Mouse (Mus musculus) spleen, postnatal 14 days (tissue): ENCODE measurements around the gene Usp5.
"Not testable (repeated sequence)": the region's sequence is repeated elsewhere in the genome, so short reads cannot be mapped to it uniquely, and the experiment has no call there.

ENCODE experiments used
- DNase-seq, 2 experiments: peaks; one replicate each; pipeline ENCODE4 v3.0.0; 2021 to 2022; ENCODE audit warnings: low spot score in 2 of 2

Usp5 gene

DNA sequence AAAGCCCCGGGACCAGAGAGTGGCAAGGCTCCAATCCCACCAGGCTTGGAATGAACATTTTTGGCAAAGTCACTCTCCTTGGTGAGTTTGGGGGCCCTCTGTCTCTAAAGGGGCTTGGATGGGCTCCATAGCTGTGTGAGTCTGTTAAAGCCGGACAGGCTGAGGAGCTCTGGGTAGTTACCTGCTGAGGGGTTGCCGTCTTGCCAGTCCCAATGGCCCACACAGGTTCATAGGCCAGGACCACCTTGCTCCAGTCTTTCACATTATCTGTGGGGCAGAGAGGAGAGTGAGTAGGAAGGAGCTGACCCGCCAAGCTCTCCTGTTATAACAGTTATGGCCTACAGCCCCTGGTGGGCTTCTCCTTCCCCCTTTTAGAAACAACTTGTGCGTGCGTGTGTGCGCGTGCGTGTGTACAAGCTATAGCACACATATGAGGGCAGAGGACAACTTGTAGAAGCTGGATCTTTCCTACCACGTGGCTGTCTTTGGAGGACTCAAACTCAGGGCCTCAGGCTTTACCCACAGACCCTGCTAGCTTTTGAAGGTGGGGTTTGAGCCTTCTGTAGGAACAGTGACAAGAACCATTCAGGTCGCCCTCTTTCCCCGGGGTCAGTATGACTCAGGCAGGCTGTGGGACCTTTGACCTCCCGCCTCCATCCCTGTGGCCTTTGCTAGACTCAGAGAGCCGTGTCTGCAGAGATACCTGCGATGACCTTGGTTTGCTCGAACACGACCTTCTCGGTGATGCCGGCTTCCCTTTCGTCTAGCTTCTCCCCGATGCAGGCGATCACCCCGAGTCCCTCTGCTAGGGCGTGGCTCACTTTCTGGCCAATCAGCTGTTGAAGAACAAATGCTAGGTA lies 17.4 kb downstream of the Usp5 start:
- no peak for DNase-seq

DNA sequence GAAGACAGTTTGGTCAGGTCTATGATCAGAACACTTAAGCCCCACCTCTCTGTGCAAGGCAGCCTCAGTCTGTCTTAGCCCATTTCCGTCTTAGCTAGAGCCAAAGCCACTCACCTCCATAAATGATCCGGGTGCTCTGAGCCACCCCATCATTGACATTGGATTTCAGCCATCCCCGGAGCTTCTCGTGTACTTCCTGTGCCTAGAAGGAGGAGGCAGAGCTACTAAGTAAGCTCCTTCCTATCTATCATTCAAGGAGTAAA lies 17.9 kb downstream of the Usp5 start:
- DNase-seq: no peak

DNA sequence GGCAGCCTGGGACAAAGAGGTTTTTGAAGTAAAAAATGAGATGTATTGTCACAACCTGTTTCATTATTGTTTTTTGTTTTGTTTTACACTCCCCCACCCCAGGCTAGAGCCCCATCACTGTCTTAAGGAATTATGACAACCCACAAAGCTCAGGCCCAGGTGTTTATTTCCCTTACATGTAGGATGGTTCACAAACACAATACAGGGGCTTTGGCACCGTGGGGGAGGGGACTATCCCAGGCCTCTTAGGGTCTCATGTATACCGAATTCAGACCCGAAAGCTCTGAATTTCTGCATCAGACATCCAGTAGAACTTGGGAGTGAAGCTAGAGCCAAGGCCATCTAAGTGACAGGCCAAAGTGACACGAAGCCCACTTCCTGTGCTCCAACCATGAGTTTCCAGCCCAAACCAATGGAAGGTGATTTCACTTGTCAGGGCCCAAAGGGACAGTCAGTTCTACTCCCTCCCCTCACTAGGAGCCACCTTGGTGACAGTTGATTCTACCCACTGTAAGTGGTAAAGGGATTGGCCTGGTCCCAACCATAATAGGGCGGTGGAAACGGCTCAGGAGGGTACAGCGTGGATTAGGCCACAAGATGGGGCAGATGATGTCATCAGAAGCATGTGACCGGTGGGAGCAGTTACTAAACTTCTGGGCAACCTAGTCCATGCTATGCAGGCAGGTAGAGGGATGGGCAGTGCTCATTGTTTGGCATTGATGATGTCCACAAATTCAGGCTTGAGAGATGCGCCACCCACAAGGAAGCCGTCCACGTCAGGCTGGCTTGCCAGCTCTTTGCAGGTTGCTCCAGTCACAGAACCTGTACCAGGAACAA lies 18.5 kb downstream of the Usp5 start:
- DNase-seq: not testable (repeated sequence)

DNA sequence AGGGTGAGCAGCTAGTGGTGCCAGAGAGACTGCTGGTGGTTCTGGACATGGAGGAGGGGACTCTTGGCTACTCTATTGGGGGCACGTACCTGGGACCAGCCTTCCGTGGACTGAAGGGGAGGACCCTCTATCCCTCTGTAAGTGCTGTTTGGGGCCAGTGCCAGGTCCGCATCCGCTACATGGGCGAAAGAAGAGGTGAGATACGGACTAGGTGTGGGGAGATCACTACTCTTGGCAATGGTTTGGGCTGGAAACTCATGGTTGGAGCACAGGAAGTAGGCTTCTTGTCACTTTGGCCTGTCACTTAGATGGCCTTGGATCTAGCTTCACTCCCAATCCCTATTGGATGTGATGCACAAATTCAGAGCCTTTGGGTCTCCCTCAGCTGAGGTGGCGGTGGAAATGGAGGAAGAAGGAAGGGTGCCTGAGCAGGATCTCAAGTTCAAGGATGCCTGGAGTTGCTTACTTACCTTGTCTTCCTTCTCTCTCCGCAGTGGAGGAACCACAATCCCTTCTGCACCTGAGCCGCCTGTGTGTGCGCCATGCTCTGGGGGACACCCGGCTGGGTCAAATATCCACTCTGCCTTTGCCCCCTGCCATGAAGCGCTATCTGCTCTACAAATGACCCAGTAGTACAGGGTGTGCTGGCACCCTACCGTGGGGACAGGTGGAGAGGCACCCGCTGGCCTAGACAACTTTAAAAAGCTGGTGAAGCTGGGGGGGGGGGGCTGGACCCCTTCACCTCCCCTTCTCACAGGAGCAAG lies 19.3 kb downstream of the Usp5 start:
- DNase-seq: no peak

DNA sequence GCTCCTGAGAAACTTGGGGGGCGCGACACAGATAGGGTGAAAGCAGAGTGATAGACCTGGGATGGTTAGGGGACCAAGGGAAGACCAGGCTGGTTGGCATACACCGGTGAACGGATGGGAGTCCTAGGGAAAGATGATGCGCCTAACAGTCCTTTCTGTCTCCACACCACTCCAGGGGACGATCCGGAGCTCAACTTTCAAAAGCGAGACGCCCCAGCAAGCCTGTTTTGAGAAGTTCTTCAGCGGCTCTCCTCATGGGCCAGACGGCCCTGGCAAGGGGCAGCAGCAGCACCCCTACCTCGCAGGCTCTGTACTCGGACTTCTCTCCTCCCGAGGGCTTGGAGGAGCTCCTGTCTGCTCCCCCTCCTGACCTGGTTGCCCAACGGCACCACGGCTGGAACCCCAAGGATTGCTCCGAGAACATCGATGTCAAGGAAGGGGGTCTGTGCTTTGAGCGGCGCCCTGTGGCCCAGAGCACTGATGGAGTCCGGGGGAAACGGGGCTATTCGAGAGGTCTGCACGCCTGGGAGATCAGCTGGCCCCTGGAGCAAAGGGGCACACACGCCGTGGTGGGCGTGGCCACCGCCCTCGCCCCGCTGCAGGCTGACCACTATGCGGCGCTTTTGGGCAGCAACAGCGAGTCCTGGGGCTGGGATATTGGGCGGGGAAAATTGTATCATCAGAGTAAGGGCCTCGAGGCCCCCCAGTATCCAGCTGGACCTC lies 20.1 kb downstream of the Usp5 start:
- DNase-seq: peak; percentile 70 to 76

DNA sequence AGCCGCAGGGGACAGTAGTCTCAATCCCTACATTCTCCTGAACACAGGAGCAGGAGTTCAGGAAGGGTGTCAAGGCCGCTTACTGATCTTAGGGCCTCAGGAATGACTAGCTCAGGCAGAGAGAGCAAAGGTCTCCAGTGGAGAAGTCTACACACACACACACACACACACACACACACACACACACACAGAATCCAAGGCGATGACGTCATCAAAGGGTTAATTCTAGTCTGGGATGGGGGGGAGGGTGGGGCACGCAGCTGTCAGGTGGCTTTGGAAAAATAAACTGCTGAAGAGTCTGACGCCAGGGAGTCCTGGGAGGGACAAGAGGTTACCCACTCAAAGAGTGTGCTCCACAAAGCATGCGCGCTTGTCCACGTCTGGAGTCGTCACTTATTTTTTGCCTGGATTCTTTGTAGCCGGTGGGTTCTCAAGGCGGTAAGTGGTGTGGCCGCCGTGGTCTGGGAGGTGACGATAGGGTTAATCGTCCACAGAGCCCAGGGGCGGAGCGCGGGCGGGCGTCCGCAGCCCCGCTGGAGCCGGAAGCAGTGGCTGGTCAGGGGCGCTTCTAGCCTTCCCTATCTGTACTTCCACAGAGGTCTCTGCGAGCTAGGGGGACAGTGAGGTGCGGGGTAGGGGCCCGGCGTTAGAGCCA lies 20.8 kb downstream of the Usp5 start, which contains the start of gene Spsb2:
Spsb2 (plus strand) TSS at position 304 of the 655 bp plus-strand sequence.
- peak; percentile 41 to 58 for DNase-seq

DNA sequence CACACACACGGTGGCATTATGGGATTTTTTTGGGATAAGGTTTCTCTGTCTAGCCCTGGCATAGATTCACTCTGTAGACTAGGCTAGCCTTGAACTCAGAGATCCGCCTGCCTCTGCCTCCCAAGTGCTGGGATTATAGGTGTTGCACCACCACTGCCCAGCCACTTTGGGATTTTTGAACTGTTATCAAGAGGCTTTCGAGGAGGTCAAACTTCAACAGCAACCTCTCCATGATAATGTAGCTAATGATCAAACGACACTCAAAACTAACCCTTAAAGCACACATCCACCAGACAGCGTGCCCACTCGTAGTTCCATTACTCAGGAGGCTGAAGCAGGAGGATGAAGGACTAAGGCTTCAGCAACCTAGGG lies 21.3 kb downstream of the Usp5 start:
- no peak for DNase-seq

DNA sequence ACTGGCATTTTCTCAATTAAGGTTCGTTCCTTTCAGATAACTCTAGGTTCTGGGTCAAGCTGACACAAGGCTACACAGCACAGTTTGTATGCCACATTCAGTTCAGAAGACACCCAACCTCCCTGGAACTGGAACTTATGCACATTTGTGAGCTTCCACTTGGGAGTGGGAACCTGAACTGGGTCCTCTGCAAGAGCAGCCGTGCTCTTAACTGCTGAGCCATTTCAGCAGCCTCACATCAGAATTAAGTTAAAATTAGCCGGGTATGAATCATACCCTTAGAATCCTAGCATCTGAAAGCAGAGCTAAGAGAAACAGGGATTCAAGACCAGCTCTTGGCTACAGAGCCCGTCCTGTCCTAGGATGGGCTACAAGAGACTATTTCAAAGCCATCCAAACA lies 21.9 kb downstream of the Usp5 start:
- no peak for DNase-seq

DNA sequence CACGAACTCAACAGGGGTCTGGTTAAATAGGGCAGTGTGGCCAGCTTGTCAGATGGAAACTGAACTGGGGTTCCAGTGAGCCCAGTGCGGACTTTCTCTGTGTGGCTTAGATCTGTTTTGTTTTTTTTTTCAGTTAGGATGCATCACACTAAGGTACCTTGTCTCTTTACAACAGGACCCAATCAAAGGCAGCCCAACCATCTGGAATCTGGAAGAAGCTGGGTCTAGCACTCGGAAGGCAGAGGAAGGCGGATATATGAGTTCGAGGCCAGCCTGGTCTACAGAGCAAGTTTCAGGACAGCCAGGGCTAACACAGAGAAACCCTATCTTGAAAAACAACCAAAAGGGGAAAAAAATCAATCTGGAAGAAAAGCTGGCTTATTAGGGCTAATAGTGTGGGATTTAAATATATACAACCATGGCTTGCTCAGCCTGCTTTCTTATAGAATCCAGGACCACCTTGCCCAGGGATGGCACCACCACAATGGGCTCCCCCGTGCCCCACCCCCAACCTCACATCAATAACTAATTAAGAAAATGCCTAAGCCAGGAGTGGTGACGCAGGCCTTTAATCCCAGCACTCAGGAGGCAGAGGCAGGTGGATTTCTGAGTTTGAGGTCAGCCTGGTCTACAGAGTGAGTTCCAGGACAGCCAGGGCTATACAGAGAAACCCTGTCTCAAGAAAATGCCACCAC lies 22.7 kb downstream of the Usp5 start:
- DNase-seq: no peak

DNA sequence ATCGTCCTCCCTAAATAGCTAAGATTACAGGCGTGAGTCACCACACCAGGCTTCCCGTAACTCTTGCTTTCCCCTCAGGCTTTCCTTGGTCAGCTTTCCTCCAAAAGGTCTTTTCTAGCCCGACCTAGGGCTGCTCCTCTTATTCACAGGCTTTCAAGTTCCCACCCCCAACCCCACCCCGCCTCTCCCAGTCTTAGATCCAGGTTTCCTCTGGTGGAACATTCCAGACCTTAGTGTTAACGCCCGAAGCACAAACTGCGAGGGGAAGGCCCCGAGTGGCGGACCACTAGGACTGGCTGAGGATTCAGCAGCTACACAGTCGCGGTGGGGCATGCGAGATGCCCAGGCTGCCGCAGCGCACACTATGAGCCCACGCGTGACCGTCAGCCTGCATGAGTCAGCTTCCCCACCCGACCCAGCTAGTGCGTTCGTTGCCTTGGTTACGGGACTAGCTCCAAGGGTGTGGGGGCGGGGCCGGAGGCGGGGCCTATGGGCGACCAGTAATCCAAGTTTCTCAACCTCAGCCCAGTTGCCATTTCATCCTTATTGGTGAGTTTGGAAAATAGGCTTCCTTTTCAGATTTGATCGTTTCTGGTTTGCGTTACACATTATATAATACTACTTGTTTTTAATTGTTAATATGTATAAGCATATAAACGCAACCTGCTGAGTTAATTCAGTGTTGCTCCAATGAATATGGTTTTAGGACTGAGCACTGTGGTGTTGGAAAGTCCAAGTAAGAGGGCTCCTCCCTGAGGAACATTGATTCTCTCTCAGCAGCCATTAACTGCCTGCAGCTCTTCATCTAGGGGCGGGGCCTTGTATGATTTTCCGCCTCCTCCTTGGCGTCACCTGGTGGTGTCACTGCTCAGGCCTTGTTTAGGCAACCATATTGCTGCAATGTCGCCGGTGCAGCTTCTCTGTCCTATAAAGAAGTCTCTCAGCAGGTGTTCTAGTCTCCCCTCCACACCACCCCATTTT lies 23.7 kb downstream of the Usp5 start:
- peak; percentile 54 to 71 for DNase-seq

DNA sequence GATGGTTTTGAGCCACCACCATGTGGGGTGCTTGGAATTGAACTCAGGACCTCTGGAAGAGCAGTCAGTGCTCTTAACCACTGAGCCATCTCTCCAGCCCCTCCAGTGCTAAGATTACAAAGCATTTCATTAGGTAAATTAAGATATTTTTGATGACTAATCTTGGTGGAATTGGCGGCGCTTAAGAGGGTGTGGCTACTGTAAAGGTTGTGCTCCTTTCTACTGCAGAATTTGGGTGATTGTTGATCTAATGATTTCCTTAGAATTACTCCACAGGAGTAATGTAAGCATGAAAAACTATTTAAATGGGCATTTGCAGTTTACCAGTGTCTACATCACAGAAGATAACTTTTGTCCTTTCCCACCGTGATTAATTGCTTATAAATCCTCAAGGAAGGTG lies 24.9 kb downstream of the Usp5 start:
- DNase-seq: no peak

DNA sequence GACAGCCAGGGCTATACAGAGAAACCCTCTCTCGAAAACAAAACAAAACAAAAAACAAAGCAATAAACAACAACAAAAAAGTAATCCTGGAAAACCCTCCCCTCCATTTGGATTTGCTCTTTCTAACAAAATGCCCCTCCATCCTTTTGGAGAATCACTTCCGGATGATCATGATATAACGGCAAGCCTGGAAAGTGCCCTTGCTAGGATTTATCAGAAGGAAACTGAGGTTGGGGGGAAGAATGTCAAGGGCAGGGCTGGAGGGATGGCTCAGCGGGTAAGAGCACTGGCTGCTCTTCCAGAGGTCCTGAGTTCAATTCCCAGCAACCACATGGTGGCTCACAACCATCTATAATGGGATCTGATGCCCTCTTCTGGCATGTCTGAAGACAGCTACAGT lies 25.6 kb downstream of the Usp5 start:
- DNase-seq: not testable (repeated sequence)

DNA sequence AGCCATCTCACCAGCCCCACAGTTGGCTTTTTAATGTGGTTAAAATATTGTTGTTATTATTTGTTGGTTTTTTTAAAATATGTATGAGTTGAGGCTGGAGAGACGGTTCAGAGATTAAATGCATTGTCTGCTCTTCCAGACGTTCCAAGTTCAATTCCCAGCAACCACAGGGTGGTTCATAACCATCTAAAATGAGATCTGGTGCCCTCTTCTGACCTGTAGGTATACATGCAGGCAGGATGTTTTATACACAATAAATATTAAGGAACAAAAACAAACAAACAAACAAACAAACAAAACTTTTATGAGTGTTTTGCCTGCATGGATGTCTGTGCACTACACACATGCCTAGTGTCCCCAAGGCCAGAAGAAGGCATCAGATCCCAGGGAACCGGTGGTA lies 26.2 kb downstream of the Usp5 start:
- DNase-seq: no peak

DNA sequence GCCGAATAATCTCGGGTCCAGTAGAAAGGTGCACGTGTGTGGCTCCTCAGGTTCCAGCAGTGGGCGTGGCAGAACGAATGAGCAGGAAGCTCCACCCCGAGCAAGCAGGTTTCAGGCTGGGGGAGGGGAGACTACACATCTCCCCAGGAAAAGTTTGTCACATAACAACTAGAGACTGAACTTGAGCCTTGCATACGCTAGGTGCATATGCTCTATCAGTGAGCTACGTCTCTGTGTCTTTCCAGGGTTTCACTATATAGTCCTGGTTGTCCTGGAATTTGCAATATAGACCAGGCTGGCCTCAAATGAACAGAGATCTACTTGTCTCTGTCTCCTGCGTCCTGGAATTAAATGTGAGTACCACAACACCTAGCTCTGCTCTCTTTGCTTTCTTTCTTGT lies 26.9 kb downstream of the Usp5 start:
- DNase-seq: not testable (repeated sequence)

DNA sequence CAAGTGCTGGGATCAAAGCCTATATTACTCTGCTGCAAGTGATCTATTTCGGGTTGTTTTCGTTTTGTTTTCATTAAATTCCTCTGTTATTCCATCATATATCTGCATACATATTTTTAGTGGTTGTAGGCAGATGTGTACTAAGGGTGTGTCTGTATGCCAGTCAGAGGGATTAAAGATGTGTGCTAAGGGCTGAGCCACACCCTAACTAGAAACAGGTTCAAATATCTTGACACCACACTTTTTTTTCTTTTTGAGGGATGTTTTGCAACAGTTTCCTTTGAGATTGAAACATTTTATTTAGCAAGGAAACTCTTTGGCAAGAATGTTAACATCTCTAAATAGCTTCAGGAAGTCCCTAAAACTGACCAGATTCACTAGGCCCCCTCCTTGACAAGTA lies 33.1 kb downstream of the Usp5 start:
- DNase-seq: no peak

DNA sequence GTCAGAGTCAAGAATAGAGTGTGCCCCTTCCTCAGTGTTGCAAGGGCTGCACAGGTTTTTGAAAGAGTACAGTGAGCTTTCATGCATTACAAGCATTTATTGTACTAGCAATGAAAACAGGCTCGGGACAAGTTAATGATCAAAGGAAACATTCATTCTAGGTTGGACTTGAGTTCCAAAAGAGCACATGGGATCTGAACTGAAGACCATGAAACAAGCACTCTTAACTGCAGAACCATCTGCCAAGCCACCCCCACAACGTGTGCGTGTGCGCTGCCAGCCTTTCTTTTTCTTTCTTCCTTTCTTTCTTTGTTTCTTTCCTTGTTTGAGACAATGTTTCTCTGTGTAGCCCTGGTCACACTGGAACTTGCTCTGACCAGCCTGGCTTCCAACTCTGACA lies 33.5 kb downstream of the Usp5 start:
- no peak for DNase-seq

DNA sequence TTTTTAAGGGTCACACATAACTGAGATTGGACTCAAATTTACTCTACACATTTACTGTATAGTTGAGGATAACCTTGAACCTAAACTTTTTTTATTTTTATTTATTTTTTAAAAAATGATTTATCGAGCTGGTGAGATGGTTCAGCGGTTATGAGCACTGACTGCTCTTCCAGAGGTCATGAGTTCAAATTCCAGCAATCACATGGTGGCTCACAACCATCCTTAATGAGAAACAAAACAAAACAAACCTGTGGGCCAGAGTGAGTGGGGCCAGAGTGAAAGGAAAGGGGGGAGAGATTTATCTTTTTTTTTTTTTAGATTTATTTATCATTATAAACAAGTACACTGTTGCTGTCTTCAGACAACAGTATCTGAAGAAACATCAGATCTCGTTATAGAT lies 37.4 kb downstream of the Usp5 start:
- DNase-seq: no peak

DNA sequence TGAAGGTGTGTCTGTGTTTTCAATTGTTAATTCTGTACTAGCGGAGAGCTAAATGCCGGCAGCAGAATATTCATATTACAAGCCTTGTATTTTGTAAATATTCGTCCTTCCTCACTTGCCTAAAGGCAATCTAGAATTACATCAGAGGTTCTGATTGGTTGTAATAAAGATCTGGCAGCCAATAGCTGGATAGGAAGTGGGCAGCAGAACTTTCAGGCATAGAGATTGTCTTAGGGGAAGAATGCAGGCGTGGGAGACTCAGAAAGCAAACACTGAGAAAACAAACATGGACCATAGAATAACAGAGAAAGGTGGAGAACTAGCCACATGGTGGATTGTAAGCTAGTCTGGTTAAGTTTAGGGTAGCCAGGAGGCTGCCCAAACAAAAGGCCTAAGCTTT lies 39.2 kb downstream of the Usp5 start:
- no peak for DNase-seq

DNA sequence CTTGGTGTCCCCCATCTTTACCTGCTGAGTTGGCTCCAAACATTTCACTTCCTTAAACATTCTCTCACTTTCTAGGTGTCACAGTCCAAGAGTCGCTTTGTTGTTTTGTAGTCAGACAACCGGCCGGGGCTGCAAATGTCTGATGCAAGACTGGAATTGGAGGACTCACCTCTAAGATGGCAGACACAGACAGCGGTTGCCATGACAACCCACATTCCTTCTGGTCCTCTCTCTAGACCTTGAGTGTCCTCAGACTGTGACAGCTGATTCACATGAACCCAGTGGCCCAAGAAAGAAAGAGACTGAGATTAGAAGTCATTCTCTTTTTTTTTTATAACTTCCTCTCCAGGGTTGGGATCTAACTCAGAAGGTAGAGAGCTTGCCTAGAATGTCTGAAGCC lies 39.8 kb downstream of the Usp5 start:
- DNase-seq: no peak

DNA sequence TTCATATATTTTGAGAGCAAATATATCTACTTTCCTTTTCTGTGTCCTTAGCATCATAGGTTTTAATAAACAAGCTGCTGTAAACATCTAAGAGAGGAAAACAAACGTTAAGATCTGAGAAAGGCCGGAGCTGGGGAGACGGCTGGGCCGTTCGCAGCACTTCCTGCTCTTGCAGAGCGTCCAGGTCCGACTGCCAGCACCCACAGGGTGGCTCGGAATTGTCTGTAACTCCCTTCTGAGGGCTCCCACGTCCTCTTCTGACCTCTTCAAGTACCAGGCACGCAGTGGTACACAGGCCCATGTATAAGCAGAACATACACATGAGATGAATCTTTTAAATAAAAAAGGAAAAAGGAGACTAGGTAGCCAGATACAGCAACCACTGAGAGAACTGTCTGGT lies 41.6 kb downstream of the Usp5 start:
- DNase-seq: no peak
